Mouse (Mus musculus): ENCODE measurements around the gene Zfp365. TPM values are rescaled to one million over a fixed set of nuclear protein-coding genes. Genes with fewer than 3 reads are reported as not detected.

Zfp365 gene
- polyA plus RNA-seq, 1 experiment from 2014 or later, result 0.43 TPM

DNA sequence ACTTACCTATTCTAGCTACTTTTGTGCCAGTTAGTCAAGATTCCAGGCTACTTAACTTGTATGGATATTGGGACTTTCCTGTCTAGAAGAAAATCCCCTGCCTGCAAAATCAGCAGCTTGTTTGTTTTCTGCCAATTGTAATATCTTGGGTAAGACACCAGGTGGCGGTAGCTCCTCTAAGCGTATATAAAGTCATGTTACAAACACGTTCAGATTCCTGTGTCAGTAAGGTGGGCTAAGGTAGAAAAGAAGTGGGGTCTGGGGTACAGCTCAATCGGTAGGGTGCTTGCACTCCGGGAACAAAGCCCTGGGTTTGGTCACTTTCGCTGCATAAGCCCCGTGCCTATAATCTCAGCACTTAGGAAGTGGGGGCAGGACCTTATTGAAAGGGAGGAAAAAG lies 50.1 kb downstream of the Zfp365 start:
- 13% methylated on average over 7 of the region's 7 CpGs for WGBS
- H3K4me1 ChIP-seq (ENCODE audit: control insufficient read depth, insufficient read depth, low read length), result no peaks in the 10 kb centered on the region
- H3K36me3 ChIP-seq (ENCODE audit: control insufficient read depth, insufficient read depth), result no peaks in the 10 kb centered on the region
- no peak overlapping the region for H3K4me2 ChIP-seq (ENCODE audit: low read depth, low read length)
- ATAC-seq (replicated peaks; ENCODE audit: extremely low read depth, insufficient read depth, low FRiP score), result no peak
- no peak overlapping the region for H3K9ac ChIP-seq (ENCODE audit: low read length)
- H3K4me3 ChIP-seq (ENCODE audit: low read length), result no peak overlapping the region
- no peak overlapping the region for H3K27ac ChIP-seq (ENCODE audit: low read length)
- H3K9me3 ChIP-seq (replicated peaks; ENCODE audit: control insufficient read depth, low read length), result no peaks in the 10 kb centered on the region
- H3K27me3 ChIP-seq (ENCODE audit: control insufficient read depth, insufficient read depth, low read length), result no peaks in the 10 kb centered on the region

GRCm38 (mm10) chr10:67858878-67859277 lies 53.6 kb downstream of the Zfp365 start:
- H3K9me3 ChIP-seq (replicated peaks; ENCODE audit: control insufficient read depth, low read length), result no peaks in the 10 kb centered on the region
- WGBS, result 20% methylated on average over 8 of the region's 8 CpGs
- no peaks in the 10 kb centered on the region for H3K27me3 ChIP-seq (ENCODE audit: control insufficient read depth, insufficient read depth, low read length)
- H3K4me3 ChIP-seq (ENCODE audit: low read length), result no peak overlapping the region
- ATAC-seq (replicated peaks; ENCODE audit: extremely low read depth, insufficient read depth, low FRiP score), result no peak
- H3K27ac ChIP-seq (ENCODE audit: low read length), result no peak overlapping the region
- no peaks in the 10 kb centered on the region for H3K36me3 ChIP-seq (ENCODE audit: control insufficient read depth, insufficient read depth)
- peaks cover 6% of the 10 kb centered on the region for H3K4me1 ChIP-seq (ENCODE audit: control insufficient read depth, insufficient read depth, low read length)
- no peak overlapping the region for H3K4me2 ChIP-seq (ENCODE audit: low read depth, low read length)
- H3K9ac ChIP-seq (ENCODE audit: low read length), result no peak overlapping the region

DNA sequence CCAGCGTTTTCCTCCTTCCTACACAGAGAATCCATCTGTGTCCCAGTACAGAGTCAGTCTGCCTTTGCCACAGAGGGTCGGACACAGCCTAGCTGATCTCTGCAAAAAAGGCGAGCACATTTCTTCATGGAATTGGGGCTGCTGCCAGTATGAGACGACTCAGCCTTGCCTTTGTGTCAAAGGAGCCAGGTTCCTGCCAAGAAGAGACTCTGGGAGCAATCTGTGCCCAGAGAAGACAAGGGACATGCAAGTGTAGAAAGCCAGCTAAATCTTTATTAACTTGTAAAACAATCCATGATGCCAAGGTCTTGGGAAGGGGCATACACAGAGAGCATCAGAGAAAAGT lies 54.9 kb downstream of the Zfp365 start:
- no peak for ATAC-seq (replicated peaks; ENCODE audit: extremely low read depth, insufficient read depth, low FRiP score)

DNA sequence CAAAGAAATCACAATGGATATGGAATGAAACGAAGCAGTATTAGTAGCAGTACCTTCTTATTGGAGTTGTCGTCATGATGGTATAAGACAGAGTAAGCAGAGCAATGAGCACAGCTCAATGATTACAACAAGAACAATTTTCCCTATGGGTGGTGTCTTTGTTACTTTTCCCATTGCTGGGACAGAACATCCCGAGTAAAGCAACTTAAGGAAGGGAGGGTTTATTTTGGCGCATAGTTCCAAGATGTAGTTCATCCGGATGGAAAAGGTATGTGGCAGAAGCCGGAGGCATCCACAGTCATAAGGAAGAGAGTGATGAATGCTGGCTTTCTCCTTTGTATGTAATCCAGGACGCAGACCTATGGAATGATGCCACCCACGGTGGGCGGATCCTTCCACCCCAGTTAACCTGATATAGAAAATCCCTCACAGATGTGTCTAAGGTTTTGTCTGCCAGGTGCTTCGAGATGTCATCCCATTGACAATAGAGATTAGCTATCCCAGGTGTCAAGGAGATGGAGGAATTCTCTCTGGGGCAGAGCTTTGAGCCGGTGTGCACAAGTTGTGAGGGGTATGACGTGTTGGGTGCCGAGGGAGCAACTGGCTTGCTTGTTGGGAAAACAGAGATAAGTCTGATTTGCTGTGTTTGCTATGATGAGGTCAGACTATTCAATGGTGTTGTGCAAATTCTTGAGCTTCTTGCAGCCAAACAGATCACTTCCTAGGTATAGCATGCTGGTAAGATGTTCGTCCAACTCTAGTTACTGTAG lies 55.5 kb downstream of the Zfp365 start:
- Histone ChIP-seq H3K27ac (ENCODE audit: low read length) (no peak overlapping the region), H3K4me1 (ENCODE audit: control insufficient read depth, insufficient read depth, low read length) (peaks cover 6% of the 10 kb centered on the region), H3K27me3 (ENCODE audit: control insufficient read depth, insufficient read depth, low read length) (no peaks in the 10 kb centered on the region), H3K36me3 (ENCODE audit: control insufficient read depth, insufficient read depth) (no peaks in the 10 kb centered on the region), H3K9ac (ENCODE audit: low read length) (no peak overlapping the region), H3K4me2 (ENCODE audit: low read depth, low read length) (no peak overlapping the region), H3K9me3 (replicated peaks; ENCODE audit: control insufficient read depth, low read length) (no peaks in the 10 kb centered on the region), H3K4me3 (ENCODE audit: low read length) (no peak overlapping the region)
- no peak for ATAC-seq (replicated peaks; ENCODE audit: extremely low read depth, insufficient read depth, low FRiP score)
- WGBS, result 85% methylated on average over 14 of the region's 14 CpGs

More for the DNA sequence above, 54.9 kb downstream of the Zfp365 start:
- Histone ChIP-seq H3K4me2 (ENCODE audit: low read depth, low read length) (no peak overlapping the region), H3K4me1 (ENCODE audit: control insufficient read depth, insufficient read depth, low read length) (peaks cover 6% of the 10 kb centered on the region), H3K27ac (ENCODE audit: low read length) (no peak overlapping the region), H3K27me3 (ENCODE audit: control insufficient read depth, insufficient read depth, low read length) (no peaks in the 10 kb centered on the region), H3K9me3 (replicated peaks; ENCODE audit: control insufficient read depth, low read length) (no peaks in the 10 kb centered on the region), H3K36me3 (ENCODE audit: control insufficient read depth, insufficient read depth) (no peaks in the 10 kb centered on the region), H3K4me3 (ENCODE audit: low read length) (no peak overlapping the region), H3K9ac (ENCODE audit: low read length) (no peak overlapping the region)
- 69% methylated on average over 4 of the region's 4 CpGs for WGBS

DNA sequence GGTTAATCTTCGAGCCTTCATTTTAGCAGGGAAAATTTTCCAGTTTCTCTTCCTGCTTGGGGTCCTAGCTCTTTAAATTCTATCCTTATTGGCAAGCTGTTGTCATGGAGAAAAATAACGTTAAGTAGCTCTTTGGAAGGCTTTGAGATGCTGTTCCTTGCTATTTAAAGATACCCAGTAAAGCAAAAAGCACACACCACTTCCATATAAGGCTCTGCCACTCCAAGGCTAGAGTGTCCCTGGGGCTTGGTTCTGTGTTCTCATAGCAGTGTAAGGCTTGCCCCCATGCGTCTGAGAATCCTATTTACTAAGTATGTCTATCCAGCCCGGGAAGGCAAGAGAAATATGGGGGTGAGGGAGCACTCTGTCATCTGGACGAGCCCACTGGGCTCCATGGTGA lies 56.7 kb downstream of the Zfp365 start:
- Histone ChIP-seq H3K4me3 (ENCODE audit: low read length) (no peak overlapping the region), H3K36me3 (ENCODE audit: control insufficient read depth, insufficient read depth) (no peaks in the 10 kb centered on the region), H3K4me1 (ENCODE audit: control insufficient read depth, insufficient read depth, low read length) (peaks cover 6% of the 10 kb centered on the region), H3K27me3 (ENCODE audit: control insufficient read depth, insufficient read depth, low read length) (no peaks in the 10 kb centered on the region), H3K4me2 (ENCODE audit: low read depth, low read length) (no peak overlapping the region), H3K9me3 (replicated peaks; ENCODE audit: control insufficient read depth, low read length) (no peaks in the 10 kb centered on the region), H3K9ac (ENCODE audit: low read length) (no peak overlapping the region), H3K27ac (ENCODE audit: low read length) (no peak overlapping the region)
- WGBS, result 42% methylated on average over 5 of the region's 5 CpGs
- ATAC-seq (replicated peaks; ENCODE audit: extremely low read depth, insufficient read depth, low FRiP score), result peak; percentile 58; the same call in 1 of the 2 replicates

DNA sequence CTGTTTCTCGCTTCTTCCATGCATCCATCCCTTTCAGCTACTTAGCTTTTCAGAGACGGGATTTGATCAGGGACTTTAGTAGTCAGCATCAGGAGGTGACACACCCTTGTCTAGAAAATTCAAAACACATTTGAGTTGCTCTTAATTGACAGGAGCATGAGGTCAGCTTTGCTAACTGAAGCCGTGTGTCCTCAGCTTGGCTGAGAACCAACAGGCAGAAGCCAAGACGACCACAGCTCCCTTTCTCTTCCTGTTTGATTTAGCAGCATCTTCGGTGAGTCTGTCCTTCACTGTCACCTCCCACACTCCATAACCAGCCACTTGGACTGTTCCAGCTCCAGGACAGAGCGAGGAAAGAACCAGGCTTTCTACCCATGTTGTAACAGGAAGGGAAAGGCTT lies 60.1 kb downstream of the Zfp365 start:
- ATAC-seq (replicated peaks; ENCODE audit: extremely low read depth, insufficient read depth, low FRiP score), result no peak
- Histone ChIP-seq H3K4me2 (ENCODE audit: low read depth, low read length) (no peak overlapping the region), H3K4me3 (ENCODE audit: low read length) (no peak overlapping the region), H3K9ac (ENCODE audit: low read length) (no peak overlapping the region), H3K36me3 (ENCODE audit: control insufficient read depth, insufficient read depth) (no peaks in the 10 kb centered on the region), H3K9me3 (replicated peaks; ENCODE audit: control insufficient read depth, low read length) (no peaks in the 10 kb centered on the region), H3K27ac (ENCODE audit: low read length) (no peak overlapping the region), H3K4me1 (ENCODE audit: control insufficient read depth, insufficient read depth, low read length) (peaks cover 6% of the 10 kb centered on the region), H3K27me3 (ENCODE audit: control insufficient read depth, insufficient read depth, low read length) (no peaks in the 10 kb centered on the region)
- WGBS, result 62% methylated on average over 6 of the region's 6 CpGs

DNA sequence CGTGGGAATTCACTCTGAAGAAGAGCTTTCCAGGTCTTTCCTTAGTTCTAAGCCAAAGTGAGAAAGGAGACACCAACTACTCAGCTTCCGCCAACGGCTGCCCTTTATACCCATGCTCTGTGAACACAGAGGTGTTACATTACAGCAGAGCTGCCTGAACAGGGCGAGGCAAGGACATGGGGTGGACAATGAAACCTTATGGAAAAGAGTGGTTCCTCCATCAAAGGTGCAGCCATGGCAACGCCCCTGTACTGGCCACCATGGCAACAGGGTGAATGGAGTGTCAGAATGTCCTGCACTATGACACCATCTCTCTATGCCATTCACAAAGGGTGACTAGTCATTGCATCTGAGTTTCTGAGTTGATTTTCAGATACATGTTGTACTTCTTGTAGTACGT lies 61.4 kb downstream of the Zfp365 start:
- H3K27ac ChIP-seq (ENCODE audit: low read length), result no peak overlapping the region
- ATAC-seq (replicated peaks; ENCODE audit: extremely low read depth, insufficient read depth, low FRiP score), result no peak
- H3K9me3 ChIP-seq (replicated peaks; ENCODE audit: control insufficient read depth, low read length), result no peaks in the 10 kb centered on the region
- H3K36me3 ChIP-seq (ENCODE audit: control insufficient read depth, insufficient read depth), result no peaks in the 10 kb centered on the region
- no peaks in the 10 kb centered on the region for H3K27me3 ChIP-seq (ENCODE audit: control insufficient read depth, insufficient read depth, low read length)
- WGBS, result 73% methylated on average over 6 of the region's 6 CpGs
- H3K4me3 ChIP-seq (ENCODE audit: low read length), result no peak overlapping the region
- no peak overlapping the region for H3K4me2 ChIP-seq (ENCODE audit: low read depth, low read length)
- no peak overlapping the region for H3K9ac ChIP-seq (ENCODE audit: low read length)
- H3K4me1 ChIP-seq (ENCODE audit: control insufficient read depth, insufficient read depth, low read length), result peaks cover 6% of the 10 kb centered on the region

- no peaks in the 10 kb centered on the region for H3K36me3 ChIP-seq (ENCODE audit: control insufficient read depth, insufficient read depth)
- no peaks in the 10 kb centered on the region for H3K27me3 ChIP-seq (ENCODE audit: control insufficient read depth, insufficient read depth, low read length)
- H3K9me3 ChIP-seq (replicated peaks; ENCODE audit: control insufficient read depth, low read length), result no peaks in the 10 kb centered on the region
- no peak overlapping the region for H3K4me2 ChIP-seq (ENCODE audit: low read depth, low read length)
- no peak overlapping the region for H3K9ac ChIP-seq (ENCODE audit: low read length)
- no peak overlapping the region for H3K4me3 ChIP-seq (ENCODE audit: low read length)
- H3K4me1 ChIP-seq (ENCODE audit: control insufficient read depth, insufficient read depth, low read length), result no peaks in the 10 kb centered on the region
- WGBS, result 69% methylated on average over 14 of the region's 14 CpGs
- ATAC-seq (replicated peaks; ENCODE audit: extremely low read depth, insufficient read depth, low FRiP score), result no peak
- no peak overlapping the region for H3K27ac ChIP-seq (ENCODE audit: low read length)
Observed at GRCm38 (mm10) chr10:67846016-67846650, 66.3 kb downstream of the Zfp365 start.

DNA sequence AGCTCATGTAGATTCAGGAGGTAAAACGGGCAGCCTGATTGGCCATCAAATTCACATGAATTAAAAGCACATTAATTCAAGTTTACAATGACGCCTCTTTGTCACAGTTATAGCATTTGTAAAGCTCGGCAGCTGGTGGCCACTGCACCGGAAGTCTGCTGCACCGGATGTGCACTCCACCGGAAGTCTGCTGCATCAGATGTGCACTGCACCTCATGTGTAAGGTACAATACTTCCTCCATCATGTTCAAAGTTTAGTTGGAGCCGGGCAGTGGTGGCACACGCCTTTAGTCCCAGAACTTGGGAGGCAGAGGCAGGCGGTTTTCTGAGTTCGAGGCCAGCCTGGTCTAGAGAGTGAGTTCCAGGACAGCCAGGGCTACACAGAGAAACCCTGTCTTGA lies 70.9 kb downstream of the Zfp365 start:
- no peak for ATAC-seq (replicated peaks; ENCODE audit: extremely low read depth, insufficient read depth, low FRiP score)
- no peaks in the 10 kb centered on the region for H3K9me3 ChIP-seq (replicated peaks; ENCODE audit: control insufficient read depth, low read length)
- 83% methylated on average over 10 of the region's 10 CpGs for WGBS

More for the DNA sequence above, 70.9 kb downstream of the Zfp365 start:
- Histone ChIP-seq H3K4me3 (ENCODE audit: low read length) (no peak overlapping the region), H3K4me2 (ENCODE audit: low read depth, low read length) (no peak overlapping the region), H3K27ac (ENCODE audit: low read length) (no peak overlapping the region), H3K36me3 (ENCODE audit: control insufficient read depth, insufficient read depth) (no peaks in the 10 kb centered on the region), H3K4me1 (ENCODE audit: control insufficient read depth, insufficient read depth, low read length) (no peaks in the 10 kb centered on the region), H3K9ac (ENCODE audit: low read length) (no peak overlapping the region), H3K27me3 (ENCODE audit: control insufficient read depth, insufficient read depth, low read length) (no peaks in the 10 kb centered on the region)

Data from heart, embryonic 16.5 days (tissue).